Mouse (Mus musculus) hindbrain, postnatal 0 days (tissue): ENCODE measurements around the gene Man1a. TPM values are rescaled to one million over a fixed set of nuclear protein-coding genes. Genes with fewer than 3 reads are reported as not detected.

Source experiments
- ATAC-seq: fragments of 200-750 bp; cut with Nextera tagmentation; 2 replicates; pipeline ENCODE4 v1.8.0; 2017; ENCODE audit warnings: mild to moderate bottlenecking, moderate TSS enrichment, moderate library complexity
- DNase-seq: peaks from one replicate; pipeline ENCODE4 v3.0.0-alpha.2; 2015; ENCODE audit warnings: low spot score
- H3K27ac ChIP-seq: fragments of 300-500 bp; sonication (generic); 2 replicates; pipeline ENCODE4 v1.5.1; 2014; ENCODE audit warnings: mild to moderate bottlenecking
- H3K27me3 ChIP-seq: fragments of 300-500 bp; sonication (generic); 2 replicates; pipeline ENCODE4 v1.6.1; 2014; ENCODE audit warnings: low read length, mixed read lengths; ENCODE audit not compliant: insufficient read depth
- H3K36me3 ChIP-seq: fragments of 300-500 bp; sonication (generic); 2 replicates; pipeline ENCODE4 v1.6.1; 2014; ENCODE audit warnings: low read length, mixed read lengths; ENCODE audit not compliant: insufficient read depth
- H3K4me1 ChIP-seq: fragments of 300-500 bp; sonication (generic); 2 replicates; pipeline ENCODE4 v1.6.1; 2014; ENCODE audit warnings: antibody characterized with exemption, low read length, mixed read lengths; ENCODE audit not compliant: insufficient read depth
- H3K4me2 ChIP-seq: fragments of 300-500 bp; sonication (generic); 2 replicates; pipeline ENCODE4 v1.6.1; 2014; ENCODE audit warnings: low read depth, mild to moderate bottlenecking, low read length, moderate library complexity, mixed read lengths
- H3K4me3 ChIP-seq: fragments of 300-500 bp; sonication (generic); 2 replicates; pipeline ENCODE4 v1.5.1; 2014; ENCODE audit warnings: low read length
- H3K9ac ChIP-seq: fragments of 300-500 bp; sonication (generic); replicated peaks from 2 replicates; pipeline ENCODE4 v1.6.1; 2014; ENCODE audit warnings: mild to moderate bottlenecking, low read length, moderate library complexity, mixed read lengths
- H3K9me3 ChIP-seq: fragments of 300-500 bp; sonication (generic); 2 replicates; pipeline ENCODE4 v1.6.1; 2016; ENCODE audit warnings: low read length, mixed read lengths
- CTCF ChIP-seq: IDR thresholded peaks from 2 replicates; pipeline ENCODE4 v1.5.1; 2016; ENCODE audit warnings: antibody characterized with exemption, control low read depth, low read depth
- WGBS: fragments of 180-500 bp; shearing (Covaris S2); extraction: QIAGEN DNeasy Blood & Tissue Kit; methylation state at CpG from one replicate; pipeline ENCODE4 v1.1.7; 2014; 5-methylcytosine and 5-hydroxymethylcytosine counted together
- polyA plus RNA-seq: library from polyadenylated mRNA; unstranded; fragments of >200 nt; fragmentation: Nextera tagmentation; extraction: Ambion mirVana; gene quantifications from 2 replicates; pipeline ENCODE4 v1.2.1, GENCODE M21; 2015
- total RNA-seq: library from RNA; depleted of rRNA; stranded (reverse); fragments of >200 nt; gene quantifications from 2 replicates; pipeline ENCODE4 v1.2.3, GENCODE M21; 2014

Gene Man1a
- total and polyA plus RNA-seq, 2 experiments from 2014 or later: 4.3 to 15.1 TPM

- Histone ChIP-seq H3K4me2 (no peak overlapping the region), H3K27ac (no peak overlapping the region), H3K4me3 (no peak overlapping the region), H3K9ac (no peak overlapping the region), H3K27me3 (no peaks in the 10 kb centered on the region), H3K36me3 (no peaks in the 10 kb centered on the region), H3K4me1 (no peaks in the 10 kb centered on the region), H3K9me3 (no peaks in the 10 kb centered on the region)
- WGBS: 43% methylated on average over 7 of the region's 7 CpGs
- ATAC-seq (peak; percentile 88), DNase-seq (peak; percentile 92)
- TF ChIP-seq CTCF: peak; percentile 84
Observed at GRCm38 (mm10) chr10:53863486-53864357, 212.7 kb downstream of the Man1a start.

- no peaks in the 10 kb centered on the region for H3K36me3 ChIP-seq
- H3K4me2 ChIP-seq: no peak overlapping the region
- H3K4me1 ChIP-seq: no peaks in the 10 kb centered on the region
- DNase-seq (no peak), ATAC-seq (no peak)
- TF ChIP-seq CTCF: no peak
- no peak overlapping the region for H3K4me3 ChIP-seq
- no peaks in the 10 kb centered on the region for H3K27me3 ChIP-seq
- H3K9ac ChIP-seq: no peak overlapping the region
- H3K9me3 ChIP-seq: no peaks in the 10 kb centered on the region
- no peak overlapping the region for H3K27ac ChIP-seq
- WGBS: 69% methylated on average over 1 of the region's 1 CpGs
Observed at GRCm38 (mm10) chr10:53859879-53860278, 216.5 kb downstream of the Man1a start.

GRCm38 (mm10) chr10:53859224-53859623 lies 217.2 kb downstream of the Man1a start:
- H3K9ac ChIP-seq: no peak overlapping the region
- no peak overlapping the region for H3K4me2 ChIP-seq
- no peaks in the 10 kb centered on the region for H3K9me3 ChIP-seq
- ATAC-seq: no peak
- DNase-seq: no peak
- WGBS: 86% methylated on average over 3 of the region's 3 CpGs
- no peak overlapping the region for H3K4me3 ChIP-seq
- no peaks in the 10 kb centered on the region for H3K36me3 ChIP-seq
- no peak overlapping the region for H3K27ac ChIP-seq
- H3K27me3 ChIP-seq: no peaks in the 10 kb centered on the region
- no peak for TF ChIP-seq CTCF
- no peaks in the 10 kb centered on the region for H3K4me1 ChIP-seq
